Mouse (Mus musculus) cortical plate, adult 2 months (tissue): ENCODE results near the gene Tmem104.

ENCODE experiments used
- CTCF ChIP-seq: fragments of 200-500 bp; IDR thresholded peaks from 2 replicates; pipeline ENCODE4 v1.5.1; 2011; ENCODE audit warnings: mild to moderate bottlenecking, control low read depth, low read length; ENCODE audit not compliant: insufficient read depth; ENCODE audit errors: extremely low read depth
- POLR2A ChIP-seq: fragments of 200-500 bp; IDR thresholded peaks from 2 replicates; pipeline ENCODE4 v1.6.1; 2011; ENCODE audit warnings: mild to moderate bottlenecking, low read length, control low read depth; ENCODE audit not compliant: insufficient read depth; ENCODE audit errors: extremely low read depth

DNA sequence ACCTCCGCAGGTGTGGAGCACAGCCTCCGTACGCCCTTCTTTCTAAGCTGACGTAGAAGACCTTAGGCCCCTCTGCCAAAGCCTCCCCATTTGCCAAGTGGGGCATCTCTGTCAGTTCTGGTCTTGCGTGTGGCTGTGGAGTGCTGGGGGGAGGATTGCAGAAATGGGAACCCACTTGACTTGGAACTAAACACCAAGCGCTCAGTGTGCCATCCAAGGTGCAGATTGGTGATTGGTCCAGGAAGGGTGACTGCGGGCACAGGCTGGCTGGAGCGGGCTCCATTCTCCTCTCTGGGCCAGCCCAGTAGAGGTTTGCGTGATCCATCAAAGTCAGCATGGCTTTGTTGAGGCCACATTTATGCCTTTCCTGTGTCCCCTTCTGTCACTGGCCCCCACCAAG is 15.5 kb downstream of the Tmem104 start:
- TF ChIP-seq POLR2A (no peak), CTCF (no peak)
